Mouse (Mus musculus) urinary bladder, postnatal 36 days (tissue): ENCODE data around the gene Retnlb.
A peak's percentile ranks its signal among the peaks of the same experiment; 100 is the strongest.
"Not testable (repeated sequence)": the region's sequence is repeated elsewhere in the genome, so short reads cannot be mapped to it uniquely, and the experiment has no call there.

Experiments used
- DNase-seq, 2 experiments: peaks; one replicate each; pipeline ENCODE4 v3.0.0; 2022; ENCODE audit warnings: low spot score in 2 of 2, mixed read lengths in 1 of 2

Retnlb gene

DNA sequence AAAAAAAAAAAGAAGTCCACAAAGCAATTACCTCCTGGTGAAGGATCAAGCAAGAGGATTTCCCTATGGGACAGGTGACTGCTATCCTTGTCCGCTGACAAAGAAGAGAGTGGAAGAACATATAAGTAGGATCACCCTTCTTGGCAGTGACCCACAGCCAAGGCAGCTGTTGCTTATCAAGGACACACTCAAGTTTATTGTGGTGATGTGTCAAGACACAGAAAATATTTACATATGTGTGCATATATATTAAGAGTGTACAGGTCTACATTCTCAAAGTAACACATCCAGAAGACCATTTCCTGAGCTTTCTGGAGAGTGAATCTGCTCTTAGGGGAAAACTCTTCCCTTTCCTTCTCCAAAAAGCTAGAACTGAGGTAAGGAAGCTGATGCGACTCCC, at the start of gene Retnlb:
TSS of gene Retnlb (plus strand) at position 162 of the 400 bp plus-strand sequence.
- DNase-seq = no peak

DNA sequence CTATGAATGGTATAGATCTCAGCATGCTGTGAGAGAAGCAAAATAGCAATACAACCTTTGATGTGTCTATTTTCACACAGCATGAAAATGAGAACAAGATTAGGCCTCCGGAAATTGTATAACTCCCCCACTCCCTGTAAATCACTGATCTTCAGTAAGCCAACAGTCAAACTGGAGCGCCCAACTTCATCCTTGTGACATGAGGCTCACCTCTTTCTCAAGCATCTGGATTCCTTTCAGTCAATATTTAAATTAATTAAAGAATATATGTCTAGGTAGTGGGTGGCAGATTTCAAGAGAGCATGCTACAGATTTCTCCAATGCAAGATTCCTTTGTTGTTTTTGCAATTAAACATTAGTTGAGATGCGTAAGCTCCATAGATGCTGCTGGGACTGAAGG, 47.5 kb upstream of the Retnlb start:
- DNase-seq = no peak

DNA sequence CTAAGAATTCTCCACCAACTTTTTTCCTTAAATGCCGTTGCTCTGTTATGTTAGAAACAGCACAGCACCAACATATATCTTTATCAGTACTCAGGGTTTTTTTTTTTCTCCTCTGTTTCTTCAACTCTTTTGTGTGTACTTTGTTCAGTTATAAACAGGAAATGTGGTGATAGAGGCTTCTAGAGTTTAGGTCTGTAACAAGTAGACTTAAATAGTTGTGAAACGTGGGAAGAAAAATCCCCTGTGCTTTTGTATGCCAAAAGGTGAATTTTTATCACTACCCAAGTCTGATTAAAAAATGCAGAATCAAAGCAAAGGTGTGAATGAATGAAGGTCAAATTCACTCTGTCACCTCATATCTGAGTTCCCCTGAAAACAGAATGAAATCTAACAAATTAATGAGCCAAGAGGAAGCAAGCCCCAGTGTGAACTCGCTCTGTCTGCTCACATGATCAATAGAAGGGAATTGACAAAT, 44.6 kb upstream of the Retnlb start, which contains the start of gene Trat1:
TSS of gene Trat1 (minus strand) at position 51 of the 475 bp plus-strand sequence.
- DNase-seq = no peak

DNA sequence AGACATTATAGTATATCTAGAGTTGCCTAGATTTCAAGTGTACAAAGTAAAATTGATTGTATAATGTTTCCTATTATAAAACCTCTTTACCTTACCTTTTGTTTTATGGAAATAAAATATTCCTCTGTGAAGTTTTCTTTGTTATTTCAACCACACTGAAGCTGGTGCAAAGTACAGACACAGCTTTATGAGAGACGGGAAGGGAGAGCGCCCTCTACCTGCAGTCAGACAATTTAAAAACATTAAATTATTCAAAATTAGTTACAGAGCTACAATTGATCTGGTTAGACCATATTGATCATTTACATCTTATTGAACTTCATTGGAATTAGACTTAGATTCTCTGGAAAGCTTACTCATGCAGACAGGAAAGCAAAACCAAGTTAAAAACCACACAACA, 39.4 kb upstream of the Retnlb start:
- no peak for DNase-seq

DNA sequence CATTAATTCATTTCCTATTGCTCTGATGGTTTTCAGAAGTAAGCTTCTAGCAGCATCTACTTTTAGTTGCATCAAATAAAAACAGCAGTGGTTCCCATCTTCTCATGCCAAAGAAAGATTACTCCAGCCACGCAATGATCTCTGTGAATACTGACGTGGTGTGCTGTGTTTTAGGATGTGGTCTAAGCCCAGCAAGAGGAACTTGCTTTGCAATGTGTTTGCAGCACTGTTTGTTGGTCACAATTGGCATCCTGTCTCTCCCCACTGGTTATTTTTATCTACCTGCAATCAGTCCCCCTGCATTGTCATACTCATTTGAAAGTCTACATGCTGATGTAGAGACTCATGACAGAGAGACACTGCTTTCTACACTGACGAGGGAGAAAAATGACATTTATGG, 30.4 kb upstream of the Retnlb start:
- no peak for DNase-seq

DNA sequence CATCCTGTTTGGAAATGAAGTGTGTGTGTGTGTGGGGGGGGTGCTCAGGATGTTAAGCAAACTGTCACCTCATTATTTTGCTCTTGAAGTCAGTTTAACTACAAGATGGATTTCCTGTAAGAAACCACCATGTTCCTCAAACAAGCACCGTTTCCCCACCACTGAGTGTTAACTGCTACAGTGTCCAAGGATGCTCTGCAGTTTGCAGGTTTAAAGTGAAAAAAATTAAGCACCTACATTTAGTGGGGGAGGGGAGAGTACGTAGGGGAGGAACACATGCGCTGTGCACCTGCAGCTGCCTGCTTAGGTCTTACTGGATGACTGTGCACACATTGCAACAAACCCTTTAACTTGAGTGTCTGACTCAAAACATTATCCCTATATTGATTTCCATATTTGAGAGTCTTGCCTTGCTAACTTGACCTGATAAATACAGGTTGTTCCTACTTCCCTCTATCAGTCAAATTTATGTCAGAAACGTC, 27.9 kb upstream of the Retnlb start:
- no peak for DNase-seq

DNA sequence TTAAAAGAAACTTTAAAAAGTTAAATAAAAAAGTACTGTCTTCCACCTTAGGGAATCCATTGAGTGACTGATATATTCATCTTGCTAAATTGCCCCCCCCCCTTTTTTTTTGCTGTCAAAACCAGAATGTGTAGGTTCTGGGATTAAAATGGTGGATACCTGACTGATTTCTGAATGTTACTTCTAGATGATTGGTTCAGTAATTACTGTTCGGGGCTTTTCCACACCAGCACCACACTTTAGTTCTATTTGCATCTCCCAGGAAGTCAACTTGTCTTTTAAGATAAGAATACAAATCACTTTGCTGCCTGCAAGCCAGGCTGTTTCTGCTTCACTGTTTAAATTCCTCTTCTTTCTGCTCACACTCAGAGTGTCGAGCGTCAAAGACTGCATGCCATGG, 18.4 kb upstream of the Retnlb start:
- DNase-seq = no peak

DNA sequence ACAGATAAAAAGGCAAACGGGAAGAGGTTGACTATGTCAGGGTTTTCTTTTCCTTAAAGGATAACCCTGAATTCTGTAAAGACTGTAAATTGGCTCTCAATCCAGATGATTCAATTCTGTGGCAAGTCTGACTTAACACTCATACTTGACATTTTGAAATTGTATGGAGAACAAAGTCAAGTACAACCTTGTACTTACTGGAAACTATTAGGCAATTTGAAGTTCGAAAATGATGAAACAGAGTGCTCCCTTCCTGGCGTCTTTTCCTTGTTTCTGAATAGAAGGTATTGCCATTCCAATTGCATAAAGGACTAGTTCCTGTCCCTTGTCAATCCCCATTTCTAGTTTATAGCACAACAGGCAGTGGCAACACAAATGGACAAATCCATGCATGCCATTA, 17.2 kb upstream of the Retnlb start:
- no peak for DNase-seq

DNA sequence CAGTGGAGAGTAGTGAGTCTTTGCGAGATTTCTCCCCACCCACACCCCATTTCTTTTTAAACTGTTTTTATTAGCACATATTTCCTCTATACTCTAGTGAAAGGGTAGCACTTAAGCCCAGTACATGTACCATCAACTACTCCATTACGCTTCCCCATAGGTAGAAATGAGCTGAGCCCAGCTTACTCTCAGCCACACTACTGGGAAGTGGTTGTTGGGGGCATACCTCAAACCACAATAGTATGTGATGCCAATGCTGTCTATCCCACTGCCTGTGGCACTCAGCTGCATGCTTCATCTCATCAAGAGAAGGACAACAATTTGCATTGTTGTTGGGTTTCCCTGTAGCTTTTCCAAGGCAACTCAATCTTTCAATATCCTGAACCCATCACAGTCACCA, 15.8 kb upstream of the Retnlb start:
- DNase-seq = no peak

DNA sequence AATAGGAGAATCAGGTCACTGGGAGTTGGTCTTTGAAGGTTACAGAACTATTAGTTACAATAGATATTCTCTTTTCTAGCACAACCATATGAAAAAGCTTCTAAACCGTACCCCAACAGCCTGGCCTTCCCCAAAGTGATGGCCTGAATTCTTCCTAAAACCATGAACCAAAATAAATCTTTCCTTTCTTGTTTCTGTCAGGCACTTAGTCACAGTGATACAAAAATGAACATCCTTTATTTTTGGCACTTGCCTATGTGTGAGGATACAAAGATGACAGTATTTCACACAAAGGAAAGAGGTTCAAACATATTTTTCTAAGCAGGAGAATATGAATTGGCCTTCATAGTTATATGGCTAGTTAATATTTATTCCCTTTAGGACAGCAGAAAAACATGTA, 11.2 kb upstream of the Retnlb start:
- no peak for DNase-seq

DNA sequence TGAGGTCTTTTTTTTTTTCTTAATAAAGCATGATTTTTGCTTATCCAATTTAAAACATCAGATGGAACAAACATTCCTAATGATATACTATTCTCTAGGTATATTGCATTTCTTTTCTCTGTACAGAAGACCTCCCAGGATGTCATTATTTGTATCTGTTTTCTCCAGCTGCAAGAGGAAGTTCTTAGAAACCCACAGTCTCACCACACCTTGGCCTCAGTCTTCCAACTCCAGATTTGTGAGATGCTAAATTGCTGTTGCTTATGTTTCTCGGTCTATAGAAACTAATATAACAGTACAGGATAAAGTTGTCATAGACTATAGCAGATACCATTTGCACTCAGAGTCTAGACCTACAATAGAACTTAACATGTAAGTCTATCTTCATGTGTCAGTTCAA, 10.1 kb upstream of the Retnlb start:
- no peak for DNase-seq

DNA sequence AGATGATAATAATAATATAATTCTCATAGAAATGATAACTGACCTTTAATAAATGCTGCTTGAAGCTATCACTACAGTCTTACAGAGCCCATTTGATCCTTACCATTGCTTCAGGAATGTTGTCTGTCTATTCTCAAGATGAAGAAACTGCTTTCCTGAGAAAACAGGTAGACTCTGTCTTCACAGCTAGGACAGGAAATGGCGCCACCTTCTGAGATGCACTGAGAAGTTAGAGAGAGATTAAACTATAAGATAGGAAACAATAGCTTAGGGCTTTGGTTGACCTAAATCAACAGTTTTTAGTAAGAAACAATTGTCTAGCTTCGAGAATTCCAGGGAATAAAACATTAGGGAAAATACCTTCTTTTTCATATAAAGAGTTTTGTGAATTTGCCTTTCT, 7.3 kb upstream of the Retnlb start:
- DNase-seq = no peak

DNA sequence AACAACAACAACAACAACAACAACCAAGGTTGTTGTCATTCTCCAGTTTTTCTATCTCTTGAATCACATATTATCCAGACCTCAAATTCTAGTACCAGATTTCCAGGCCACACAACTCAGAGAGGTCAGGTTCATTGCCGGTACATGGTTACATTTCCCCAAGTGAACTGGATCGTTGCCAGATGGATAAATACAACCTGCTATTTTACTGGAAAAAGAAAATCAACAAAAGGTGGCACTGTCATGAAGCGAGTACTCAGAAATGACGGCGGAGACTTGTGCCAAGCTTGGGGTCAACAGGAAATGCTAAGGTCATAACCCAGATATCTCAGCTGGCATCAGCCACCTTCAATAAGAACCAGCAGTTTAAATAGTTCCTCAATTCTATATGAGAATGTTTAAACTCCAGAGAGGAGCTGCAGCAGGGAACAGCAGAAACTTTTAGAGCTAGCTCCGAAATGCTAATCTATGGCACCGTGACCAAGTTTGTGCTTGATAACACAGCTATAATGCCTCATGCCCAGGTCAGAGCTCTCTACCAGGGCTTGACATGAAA, 4.7 kb upstream of the Retnlb start:
- no peak for DNase-seq

DNA sequence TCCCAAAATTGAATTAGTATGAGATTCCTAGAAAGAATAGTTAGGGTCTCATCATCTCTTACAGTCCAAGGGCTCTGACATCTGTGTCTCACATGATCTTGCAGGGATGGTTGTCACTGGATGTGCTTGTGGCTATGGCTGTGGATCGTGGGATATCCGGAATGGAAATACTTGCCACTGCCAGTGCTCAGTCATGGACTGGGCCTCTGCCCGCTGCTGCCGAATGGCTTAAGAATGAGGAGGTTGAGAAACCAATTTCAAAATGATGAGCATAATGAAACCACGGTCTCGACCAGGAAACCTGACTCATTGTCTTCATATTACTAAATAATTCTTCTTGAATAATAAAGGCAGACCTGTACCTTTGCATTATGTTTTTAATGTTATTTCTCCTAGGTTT, 1.9 kb downstream of the Retnlb start:
- no peak for DNase-seq

DNA sequence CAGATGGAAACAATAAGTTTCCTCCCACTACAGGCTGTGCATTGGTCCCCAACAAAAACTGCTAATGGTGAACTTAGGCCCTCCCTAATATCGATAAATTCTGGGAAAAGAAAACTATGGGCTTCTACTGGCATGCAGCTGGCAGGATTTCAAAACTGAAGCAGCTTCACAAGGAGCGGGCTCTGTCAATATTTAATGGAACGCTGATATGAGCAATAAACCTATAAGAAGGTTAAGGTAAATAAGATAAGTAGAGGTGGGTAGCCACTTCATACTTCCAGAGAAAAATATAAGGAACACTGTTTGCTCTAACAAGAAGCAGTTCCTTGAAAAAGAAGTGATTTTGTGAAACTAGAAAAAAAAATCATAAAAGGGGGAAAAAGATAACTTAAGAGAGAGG, 9.8 kb downstream of the Retnlb start:
- no peak for DNase-seq

DNA sequence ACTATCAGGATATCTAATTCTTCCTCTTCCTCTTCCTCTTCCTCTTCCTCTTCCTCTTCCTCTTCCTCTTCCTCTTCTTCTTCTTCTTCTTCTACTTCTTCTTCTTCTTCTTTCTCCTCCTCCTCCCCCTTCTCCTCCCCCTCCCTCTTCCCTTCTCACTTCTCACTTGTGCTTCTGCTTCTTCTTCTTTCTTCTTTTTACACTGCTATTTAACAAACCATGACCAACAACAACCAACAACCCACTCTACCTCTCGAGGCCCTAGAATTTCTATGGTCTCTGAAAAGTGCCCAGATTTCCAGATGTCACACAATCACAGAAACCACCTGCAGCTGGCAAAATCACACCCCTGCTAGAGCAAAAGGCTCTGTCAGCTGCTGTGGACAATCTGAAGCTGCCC, 11.0 kb downstream of the Retnlb start:
- DNase-seq = no peak

DNA sequence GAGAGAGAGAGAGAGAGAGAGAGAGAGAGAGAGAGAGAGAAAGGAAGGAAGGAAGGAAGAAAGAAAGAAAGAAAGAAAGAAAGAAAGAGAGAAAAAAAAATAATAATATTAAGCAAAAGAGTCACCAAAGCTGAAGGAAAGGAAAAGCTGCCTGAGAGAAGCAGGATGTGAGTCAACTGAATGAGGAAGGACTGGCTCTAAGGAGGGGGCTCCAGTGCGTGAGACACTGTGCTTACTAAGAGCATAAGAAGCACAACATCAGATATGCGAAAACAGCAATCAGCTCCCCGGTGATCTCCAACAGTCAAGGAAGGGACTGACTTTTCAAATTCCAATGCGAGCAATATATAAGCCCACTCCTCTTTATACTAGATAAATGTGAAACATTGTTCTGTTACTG, 12.4 kb downstream of the Retnlb start:
- DNase-seq = no peak

DNA sequence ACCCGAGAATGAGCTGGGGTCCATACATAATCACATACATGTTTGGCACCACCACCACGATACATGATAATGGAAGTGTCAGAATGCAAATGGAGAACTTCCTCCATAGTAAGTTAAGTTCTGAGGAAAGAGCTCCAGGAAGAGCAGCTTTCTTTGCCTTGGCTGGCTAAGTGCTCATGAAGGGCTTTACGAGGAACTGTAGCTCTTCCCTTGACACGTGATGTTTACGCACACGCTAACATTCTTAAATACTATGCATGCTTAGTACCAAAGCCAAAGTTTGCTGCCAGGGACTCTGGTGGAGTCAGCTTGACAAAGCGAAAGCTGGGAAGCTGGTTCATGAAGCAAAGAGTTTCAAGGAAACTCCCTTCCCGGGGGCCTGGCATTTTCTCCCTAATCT, 15.4 kb downstream of the Retnlb start:
- DNase-seq = no peak

DNA sequence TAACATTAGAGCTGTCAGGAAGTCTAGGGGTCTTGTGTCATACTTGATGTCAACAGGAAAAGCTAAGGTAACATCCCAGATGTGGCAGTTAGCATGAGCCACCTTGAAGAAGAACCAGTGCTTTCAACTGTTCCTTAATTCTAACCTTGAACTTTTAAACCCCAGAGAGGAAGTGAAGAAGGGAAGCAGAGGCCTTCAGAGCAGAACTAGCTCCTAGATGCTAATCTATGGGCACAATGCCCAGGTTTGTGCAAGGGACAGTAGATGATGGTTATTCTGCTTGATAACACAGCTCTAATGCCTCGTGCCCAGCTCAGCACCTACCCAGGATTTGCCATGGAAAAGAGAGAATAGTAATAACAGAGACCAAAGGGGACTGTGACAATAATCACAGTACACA, 17.0 kb downstream of the Retnlb start:
- not testable (repeated sequence) for DNase-seq

DNA sequence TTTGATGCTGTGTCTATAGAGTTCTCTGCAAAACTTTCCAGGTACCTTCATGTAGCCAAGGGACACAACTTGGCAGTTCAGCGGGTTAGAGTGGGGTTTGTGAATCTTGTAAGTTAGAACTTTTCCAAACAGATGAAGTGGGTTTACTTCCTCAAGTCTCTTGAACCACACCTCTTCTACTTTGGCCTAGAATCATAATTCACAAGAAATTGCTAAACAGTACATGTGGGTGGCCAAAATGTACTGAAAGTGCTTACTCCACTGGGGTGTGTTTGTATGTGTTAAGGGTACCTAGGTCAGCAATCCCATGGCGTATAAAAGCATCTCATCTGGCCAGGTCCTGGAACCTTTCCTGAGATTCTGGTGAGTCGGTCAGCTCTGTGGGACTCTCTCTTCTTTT, 25.6 kb downstream of the Retnlb start, which contains the start of gene Retnla:
TSS of gene Retnla (plus strand) at position 286 of the 400 bp plus-strand sequence.
- no peak for DNase-seq

DNA sequence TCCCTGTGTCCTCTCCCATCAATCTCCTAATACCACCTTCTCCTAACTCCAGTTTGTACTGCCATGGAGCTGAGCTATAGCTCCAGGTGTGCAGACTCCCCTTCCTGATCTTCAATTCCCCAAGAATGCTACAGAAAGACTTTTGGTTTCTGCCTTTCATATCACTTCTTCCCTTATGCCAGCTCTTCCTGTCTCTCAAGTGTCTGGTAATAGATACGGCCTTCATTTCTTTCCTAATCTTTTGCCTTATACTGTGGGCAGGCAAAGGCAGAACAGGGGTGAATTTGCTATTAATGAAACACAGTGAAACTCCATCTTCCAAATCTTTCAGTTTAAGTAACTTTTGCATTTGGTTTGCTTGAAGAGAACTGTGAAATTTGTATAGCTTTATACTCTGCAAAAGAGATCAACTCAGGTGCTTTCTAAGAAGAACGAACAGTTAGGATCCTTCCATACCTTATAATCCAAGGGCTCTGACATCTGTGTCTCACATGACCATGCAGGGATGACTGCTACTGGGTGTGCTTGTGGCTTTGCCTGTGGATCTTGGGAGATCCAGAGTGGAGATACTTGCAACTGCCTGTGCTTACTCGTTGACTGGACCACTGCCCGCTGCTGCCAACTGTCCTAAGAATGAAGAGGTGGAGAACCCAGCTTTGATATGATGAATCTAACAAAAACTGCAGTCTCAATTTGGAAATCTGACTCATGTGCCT, 27.2 kb downstream of the Retnlb start:
- DNase-seq = no peak

DNA sequence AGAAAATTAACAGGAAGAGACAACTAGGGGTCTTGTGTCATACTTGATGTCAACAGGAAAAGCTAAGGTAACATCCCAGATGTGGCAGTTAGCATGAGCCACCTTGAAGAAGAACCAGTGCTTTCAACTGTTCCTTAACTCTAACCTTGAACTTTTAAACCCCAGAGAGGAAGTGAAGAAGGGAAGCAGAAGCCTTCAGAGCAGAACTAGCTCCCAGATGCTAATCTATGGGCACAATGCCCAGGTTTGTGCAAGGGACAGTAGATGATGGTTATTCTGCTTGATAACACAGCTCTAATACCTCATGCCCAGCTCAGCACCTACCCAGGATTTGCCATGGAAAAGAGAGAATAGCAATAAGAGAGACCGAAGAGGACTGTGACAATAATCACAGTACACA, 48.3 kb downstream of the Retnlb start:
- peak in 1 of 2 experiments; percentile 2 for DNase-seq

DNA sequence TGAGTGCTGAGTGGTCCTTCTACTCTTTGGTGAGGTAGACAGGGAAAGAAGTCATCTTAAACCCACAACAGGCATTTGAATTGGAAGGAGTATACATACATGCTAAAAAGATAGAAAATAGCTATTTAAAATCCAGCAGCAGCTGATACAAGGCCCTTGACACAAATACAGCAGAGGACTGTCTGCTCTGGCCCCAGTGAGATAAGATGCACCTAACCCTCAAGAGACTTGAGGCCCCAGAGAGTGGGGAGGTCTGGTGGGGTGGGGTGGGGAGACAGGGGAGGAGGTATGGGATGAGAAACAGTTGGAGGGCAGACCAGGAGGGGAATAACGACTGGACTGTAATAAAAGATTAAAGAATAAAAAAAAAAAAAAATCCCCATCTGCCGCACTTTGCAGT, 51.0 kb downstream of the Retnlb start:
- DNase-seq = no peak
